Mouse (Mus musculus) liver, embryonic 14.5 days (tissue): Measurements from ENCODE around the gene Sinhcaf.

ENCODE experiments used
- CTCF ChIP-seq: IDR thresholded peaks from 2 replicates; pipeline ENCODE4 v1.5.1; 2016; ENCODE audit warnings: antibody characterized with exemption, low read depth, control low read depth
- EP300 ChIP-seq: IDR thresholded peaks from 2 replicates; pipeline ENCODE4 v1.6.1; 2016; ENCODE audit warnings: antibody characterized with exemption, low read depth

- TF ChIP-seq CTCF (no peak), EP300 (no peak)
Measured at GRCm38 (mm10) chr6:148994327-148994999, 48.2 kb upstream of the Sinhcaf start.
